Mouse (Mus musculus): ENCODE measurements around the gene Zfp426. TPM values are rescaled to one million over a fixed set of nuclear protein-coding genes. Genes with fewer than 3 reads are reported as not detected.

Zfp426 gene
- polyA plus RNA-seq, 1 experiment from 2014 or later: 22.8 TPM

- peaks cover 19% of the 10 kb centered on the region for H3K4me1 ChIP-seq
- no peak for ATAC-seq (ENCODE audit: borderline replicate concordance, extremely low read depth, low FRiP score, low TSS enrichment)
- H3K36me3 ChIP-seq: peaks cover 36% of the 10 kb centered on the region
- 60% methylated on average over 1 of the region's 1 CpGs for WGBS
- H3K9me3 ChIP-seq: no peaks in the 10 kb centered on the region
- H3K4me2 ChIP-seq: no peak overlapping the region
- H3K9ac ChIP-seq: no peak overlapping the region
- H3K4me3 ChIP-seq: no peak overlapping the region
- no peak overlapping the region for H3K27ac ChIP-seq
- H3K27me3 ChIP-seq: no peaks in the 10 kb centered on the region
Observed at GRCm38 (mm10) chr9:20510346-20510745, 17.8 kb upstream of the Zfp426 start.

- Histone ChIP-seq H3K4me2 (no peak overlapping the region), H3K9me3 (no peaks in the 10 kb centered on the region), H3K36me3 (peaks cover 42% of the 10 kb centered on the region), H3K9ac (no peak overlapping the region), H3K27ac (no peak overlapping the region), H3K4me3 (no peak overlapping the region), H3K4me1 (peaks cover 15% of the 10 kb centered on the region), H3K27me3 (no peaks in the 10 kb centered on the region)
- no peak for ATAC-seq (ENCODE audit: borderline replicate concordance, extremely low read depth, low FRiP score, low TSS enrichment)
- 74% methylated on average over 3 of the region's 3 CpGs for WGBS
Observed at GRCm38 (mm10) chr9:20509676-20510075, 17.1 kb upstream of the Zfp426 start.

- Histone ChIP-seq H3K4me3 (no peak overlapping the region), H3K27me3 (no peaks in the 10 kb centered on the region), H3K9me3 (no peaks in the 10 kb centered on the region), H3K9ac (no peak overlapping the region), H3K27ac (no peak overlapping the region), H3K4me1 (no peaks in the 10 kb centered on the region), H3K36me3 (peaks cover 75% of the 10 kb centered on the region), H3K4me2 (no peak overlapping the region)
- 86% methylated on average over 5 of the region's 5 CpGs for WGBS
- ATAC-seq (ENCODE audit: borderline replicate concordance, extremely low read depth, low FRiP score, low TSS enrichment): no peak
Observed at GRCm38 (mm10) chr9:20504801-20505200, 12.3 kb upstream of the Zfp426 start.

DNA sequence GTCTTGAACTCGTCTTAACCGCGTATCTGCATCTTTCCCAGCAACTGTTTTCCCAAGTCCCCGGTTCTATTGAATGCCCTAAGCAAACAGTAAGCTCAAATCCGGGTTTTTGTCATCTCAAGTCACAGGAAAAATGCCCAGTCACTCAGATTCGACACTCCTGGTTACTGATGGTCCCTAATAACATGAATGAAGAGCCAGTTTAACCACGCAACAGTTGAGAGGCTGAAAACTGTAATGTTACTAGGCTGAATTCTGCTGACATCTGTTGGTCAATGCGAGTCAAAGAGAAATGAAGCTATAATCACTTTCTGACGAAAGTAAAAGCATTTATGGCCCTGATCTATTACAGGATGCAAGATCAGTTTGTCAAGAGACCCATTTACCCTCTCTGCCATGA lies 735 bp upstream of the Zfp426 start:
- Histone ChIP-seq H3K36me3 (peaks cover 27% of the 10 kb centered on the region), H3K27ac (peak overlapping the region; percentile 98), H3K27me3 (no peaks in the 10 kb centered on the region), H3K4me1 (peaks cover 15% of the 10 kb centered on the region), H3K9me3 (no peaks in the 10 kb centered on the region), H3K9ac (peak overlapping the region; percentile 85), H3K4me3 (peak overlapping the region; percentile 88), H3K4me2 (peak overlapping the region; percentile 80)
- 3% methylated on average over 9 of the region's 9 CpGs for WGBS
- no peak for ATAC-seq (ENCODE audit: borderline replicate concordance, extremely low read depth, low FRiP score, low TSS enrichment)

DNA sequence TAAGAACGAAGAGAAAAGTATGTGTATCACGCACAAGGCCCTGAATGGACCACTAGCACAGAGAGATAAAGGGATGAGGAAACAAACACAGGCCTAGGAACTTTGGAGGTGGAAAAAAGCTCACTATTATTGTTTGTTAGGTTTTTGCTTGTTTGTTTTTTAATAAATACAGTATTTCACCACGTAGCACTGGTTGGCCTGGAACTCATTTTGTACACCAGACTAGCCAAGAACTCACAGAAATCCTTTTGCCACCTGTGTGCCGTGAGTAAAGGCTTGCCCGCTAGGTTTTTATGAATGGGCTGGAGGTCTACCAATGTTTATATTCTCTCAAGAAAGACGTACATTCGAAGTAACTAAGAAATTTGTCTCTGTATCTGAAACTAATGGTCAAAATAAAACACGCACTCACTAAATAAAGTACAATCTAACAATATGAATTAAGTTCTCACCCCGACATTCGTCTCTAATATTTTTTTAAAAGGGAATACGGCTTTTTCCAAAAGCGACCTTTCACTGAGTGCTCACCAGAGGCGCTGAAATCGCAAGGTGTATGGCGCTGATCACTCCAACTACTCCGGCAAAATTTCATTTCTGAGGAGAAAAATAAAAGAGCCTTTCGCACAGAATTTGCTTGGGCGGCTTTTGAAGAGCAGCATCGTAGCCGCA lies 554 bp downstream of the Zfp426 start:
- Histone ChIP-seq H3K4me2 (peak overlapping the region; percentile 80), H3K4me3 (peak overlapping the region; percentile 88), H3K27ac (peak overlapping the region; percentile 98), H3K4me1 (peaks cover 15% of the 10 kb centered on the region), H3K36me3 (peaks cover 14% of the 10 kb centered on the region), H3K9me3 (no peaks in the 10 kb centered on the region), H3K9ac (peak overlapping the region; percentile 85), H3K27me3 (no peaks in the 10 kb centered on the region)
- WGBS: 7% methylated on average over 20 of the region's 20 CpGs
- no peak for ATAC-seq (ENCODE audit: borderline replicate concordance, extremely low read depth, low FRiP score, low TSS enrichment)

- no peak overlapping the region for H3K27ac ChIP-seq
- H3K9me3 ChIP-seq: no peaks in the 10 kb centered on the region
- no peak overlapping the region for H3K9ac ChIP-seq
- no peaks in the 10 kb centered on the region for H3K27me3 ChIP-seq
- 88% methylated on average over 5 of the region's 5 CpGs for WGBS
- no peak overlapping the region for H3K4me3 ChIP-seq
- H3K4me1 ChIP-seq: peaks cover 15% of the 10 kb centered on the region
- ATAC-seq (ENCODE audit: borderline replicate concordance, extremely low read depth, low FRiP score, low TSS enrichment): no peak
- peaks cover 19% of the 10 kb centered on the region for H3K36me3 ChIP-seq
- no peak overlapping the region for H3K4me2 ChIP-seq
Observed at GRCm38 (mm10) chr9:20489536-20489935, 3.0 kb downstream of the Zfp426 start.

DNA sequence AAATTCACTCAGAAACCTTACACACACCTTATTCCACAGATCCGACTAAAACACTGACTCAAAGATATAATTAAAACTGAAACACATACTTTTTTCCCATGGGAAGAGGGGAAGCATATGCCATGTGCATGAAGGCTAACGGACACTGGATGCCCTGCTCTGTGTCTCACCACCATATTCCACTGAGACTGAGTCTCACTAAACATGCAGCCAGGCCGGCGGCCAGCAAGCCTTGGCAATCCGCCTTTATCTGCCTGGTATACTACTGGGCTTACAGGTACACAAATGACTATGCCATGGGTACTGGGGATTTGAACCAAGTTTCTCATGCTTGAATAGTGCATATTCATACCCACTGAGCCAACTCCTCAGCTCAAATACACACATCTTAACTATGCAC lies 13.2 kb downstream of the Zfp426 start:
- no peaks in the 10 kb centered on the region for H3K4me1 ChIP-seq
- H3K27ac ChIP-seq: no peak overlapping the region
- H3K9me3 ChIP-seq: no peaks in the 10 kb centered on the region
- H3K36me3 ChIP-seq: peaks cover 43% of the 10 kb centered on the region
- WGBS: 95% methylated on average over 5 of the region's 5 CpGs
- no peak overlapping the region for H3K4me2 ChIP-seq
- no peaks in the 10 kb centered on the region for H3K27me3 ChIP-seq
- H3K9ac ChIP-seq: no peak overlapping the region
- ATAC-seq (ENCODE audit: borderline replicate concordance, extremely low read depth, low FRiP score, low TSS enrichment): no peak
- H3K4me3 ChIP-seq: no peak overlapping the region

- H3K36me3 ChIP-seq: peaks cover 53% of the 10 kb centered on the region
- WGBS: 94% methylated on average over 1 of the region's 1 CpGs
- ATAC-seq (ENCODE audit: borderline replicate concordance, extremely low read depth, low FRiP score, low TSS enrichment): no peak
Observed at GRCm38 (mm10) chr9:20476632-20477031, 15.9 kb downstream of the Zfp426 start.

GRCm38 (mm10) chr9:20466761-20467442 lies 25.6 kb downstream of the Zfp426 start:
- Histone ChIP-seq H3K4me3 (no peak overlapping the region), H3K27ac (no peak overlapping the region), H3K4me2 (no peak overlapping the region), H3K9me3 (no peaks in the 10 kb centered on the region), H3K9ac (no peak overlapping the region), H3K36me3 (peaks cover 34% of the 10 kb centered on the region), H3K27me3 (no peaks in the 10 kb centered on the region), H3K4me1 (no peaks in the 10 kb centered on the region)
- peak; percentile 39; the same call in 1 of the 2 replicates for ATAC-seq (ENCODE audit: borderline replicate concordance, extremely low read depth, low FRiP score, low TSS enrichment)
- 52% methylated on average over 7 of the region's 7 CpGs for WGBS

More at GRCm38 (mm10) chr9:20476632-20477031, 15.9 kb downstream of the Zfp426 start:
- Histone ChIP-seq H3K9me3 (no peaks in the 10 kb centered on the region), H3K27me3 (no peaks in the 10 kb centered on the region), H3K4me2 (no peak overlapping the region), H3K4me1 (no peaks in the 10 kb centered on the region), H3K4me3 (no peak overlapping the region), H3K9ac (no peak overlapping the region), H3K27ac (no peak overlapping the region)

GRCm38 (mm10) chr9:20459377-20460317 lies 32.9 kb downstream of the Zfp426 start, which contains the start of gene Zfp26:
TSS of gene Zfp26 (minus strand) at chr9:20460162.
- no peaks in the 10 kb centered on the region for H3K9me3 ChIP-seq
- H3K4me3 ChIP-seq: peak within 1 kb of the TSS; percentile 69
- peaks cover 19% of the 10 kb centered on the region for H3K36me3 ChIP-seq
- H3K27ac ChIP-seq: peak within 1 kb of the TSS; percentile 91
- peak; percentile 94 for ATAC-seq (ENCODE audit: borderline replicate concordance, extremely low read depth, low FRiP score, low TSS enrichment)
- H3K4me2 ChIP-seq: peak within 1 kb of the TSS; percentile 61
- peaks cover 12% of the 10 kb centered on the region for H3K4me1 ChIP-seq
- H3K27me3 ChIP-seq: no peaks in the 10 kb centered on the region
- peak within 1 kb of the TSS; percentile 70 for H3K9ac ChIP-seq
- under 1% methylated on average over 48 of the region's 48 CpGs for WGBS

DNA sequence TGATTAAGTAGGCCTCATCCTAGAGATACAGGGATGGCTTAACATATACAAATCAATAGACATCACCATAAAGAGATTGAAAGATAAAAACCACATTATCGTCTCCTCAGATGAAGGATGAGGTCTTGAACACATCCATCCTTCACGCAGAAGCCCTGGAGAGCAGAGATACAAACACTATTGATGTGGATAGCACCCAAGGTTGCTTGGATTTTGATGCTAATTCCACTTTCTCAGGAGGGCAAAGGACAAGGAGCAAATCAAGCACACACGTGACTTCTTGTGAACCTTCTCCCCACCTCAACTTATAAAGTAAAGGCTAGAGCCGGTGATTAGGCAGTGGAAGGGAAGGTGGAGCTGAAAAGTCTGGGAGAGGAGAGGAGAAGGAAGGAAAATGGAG lies 38.9 kb downstream of the Zfp426 start:
- Histone ChIP-seq H3K4me2 (no peak overlapping the region), H3K27ac (no peak overlapping the region), H3K4me3 (no peak overlapping the region), H3K4me1 (peaks cover 7% of the 10 kb centered on the region), H3K9ac (no peak overlapping the region), H3K9me3 (no peaks in the 10 kb centered on the region; the same call in 1 of the 2 replicates), H3K36me3 (peaks cover 41% of the 10 kb centered on the region), H3K27me3 (no peaks in the 10 kb centered on the region)
- ATAC-seq (ENCODE audit: borderline replicate concordance, extremely low read depth, low FRiP score, low TSS enrichment): no peak
- 82% methylated on average over 4 of the region's 4 CpGs for WGBS
